Mouse (Mus musculus) A20 (cell line): ENCODE results near the gene Mief2.

Experiments used
- DNase-seq: peaks from one replicate; pipeline ENCODE4 v3.0.0-alpha.2; 2011; ENCODE audit warnings: low read depth, low spot score

Mief2 gene

GRCm38 (mm10) chr11:60776829-60777740 is 48.9 kb downstream of the Mief2 start, which contains the start of the genes Top3a and Smcr8:
TSS of gene Top3a (minus strand) at chr11:60777365.
TSS of gene Smcr8 (plus strand) at chr11:60777524.
- peak; percentile 95 for DNase-seq

- DNase-seq = no peak
Measured at GRCm38 (mm10) chr11:60777801-60778370, 49.7 kb downstream of the Mief2 start.

- no peak for DNase-seq
Measured at GRCm38 (mm10) chr11:60779673-60780189, 51.5 kb downstream of the Mief2 start.
